Mouse (Mus musculus) bone marrow, adult 2 months (tissue): ENCODE results near the gene Atp4a.

Experiments
- CTCF ChIP-seq: fragments of 200-500 bp; IDR thresholded peaks from 2 replicates; pipeline ENCODE4 v1.5.1; 2011; ENCODE audit warnings: low read length, control low read depth; ENCODE audit not compliant: control insufficient read depth, insufficient read depth
- POLR2A ChIP-seq: fragments of 200-500 bp; IDR thresholded peaks from 2 replicates; pipeline ENCODE4 v1.6.1; 2011; ENCODE audit warnings: low read depth, mild to moderate bottlenecking, control low read depth, low read length, borderline replicate concordance; ENCODE audit not compliant: control insufficient read depth

- TF ChIP-seq CTCF (peak; percentile 41; the same call in 1 of the 2 replicates), POLR2A (no peak)
Measured at GRCm38 (mm10) chr7:30758853-30759252, 46.8 kb downstream of the Atp4a start.
